Mouse (Mus musculus) T-helper 2 cell (primary cell): ENCODE measurements around the gene Tor4a.

Source experiments
- in situ Hi-C: fragments of 300-600 bp; cut with MboI, MseI; formaldehyde crosslinking; loops from one replicate; pipeline ENCODE4 v1.15.1; 2025; ENCODE audit warnings: high pct_unique_total_duplicates

Tor4a gene

GRCm38 (mm10) chr2:25193330-25193770, 3.3 kb downstream of the Tor4a start:
- in situ Hi-C loops, result loop anchor here (5.0 kb wide), 1 partner anchor 34 kb away; no protein-coding TSS in a partner anchor

GRCm38 (mm10) chr2:25187841-25188240, 8.8 kb downstream of the Tor4a start:
- in situ Hi-C loops, result no loop called here

GRCm38 (mm10) chr2:25186575-25186930, 10.1 kb downstream of the Tor4a start:
- in situ Hi-C loops, result no loop called here

GRCm38 (mm10) chr2:25185625-25186574, 10.8 kb downstream of the Tor4a start:
- in situ Hi-C loops, result no loop called here

- in situ Hi-C loops, result no loop called here
Observed at GRCm38 (mm10) chr2:25184496-25184895, 12.2 kb downstream of the Tor4a start.

GRCm38 (mm10) chr2:25183336-25183735, 13.3 kb downstream of the Tor4a start:
- in situ Hi-C loops, result no loop called here

- in situ Hi-C loops, result no loop called here
Observed at GRCm38 (mm10) chr2:25182664-25183063, 14.0 kb downstream of the Tor4a start.

GRCm38 (mm10) chr2:25181891-25182397, 14.7 kb downstream of the Tor4a start:
- in situ Hi-C loops, result no loop called here

GRCm38 (mm10) chr2:25180973-25181890, 15.5 kb downstream of the Tor4a start:
- in situ Hi-C loops, result no loop called here

GRCm38 (mm10) chr2:25180478-25180903, 16.2 kb downstream of the Tor4a start, which contains the start of gene Nrarp:
Gene Nrarp, plus strand, starts transcription at chr2:25180758.
- in situ Hi-C loops, result no loop called here

GRCm38 (mm10) chr2:25179566-25180217, 17.0 kb downstream of the Tor4a start:
- in situ Hi-C loops, result no loop called here

- in situ Hi-C loops, result no loop called here
Observed at GRCm38 (mm10) chr2:25178285-25178972, 18.3 kb downstream of the Tor4a start.

GRCm38 (mm10) chr2:25177685-25178084, 19.0 kb downstream of the Tor4a start:
- in situ Hi-C loops, result no loop called here

GRCm38 (mm10) chr2:25177076-25177475, 19.6 kb downstream of the Tor4a start:
- in situ Hi-C loops, result no loop called here

- in situ Hi-C loops, result no loop called here
Observed at GRCm38 (mm10) chr2:25176573-25176972, 20.1 kb downstream of the Tor4a start.

- in situ Hi-C loops, result no loop called here
Observed at GRCm38 (mm10) chr2:25175690-25176078, 21.0 kb downstream of the Tor4a start.

GRCm38 (mm10) chr2:25174866-25175689, 21.6 kb downstream of the Tor4a start:
- in situ Hi-C loops, result no loop called here

GRCm38 (mm10) chr2:25173821-25174220, 22.9 kb downstream of the Tor4a start:
- in situ Hi-C loops, result no loop called here

GRCm38 (mm10) chr2:25172629-25173028, 24.1 kb downstream of the Tor4a start:
- in situ Hi-C loops, result no loop called here

- in situ Hi-C loops, result no loop called here
Observed at GRCm38 (mm10) chr2:25171769-25172153, 24.9 kb downstream of the Tor4a start.
